Mouse (Mus musculus) effector memory CD4-positive, alpha-beta T cell, adult 5 months (primary cell): ENCODE measurements around the gene Skil. TPM values are rescaled to one million over a fixed set of nuclear protein-coding genes. Genes with fewer than 3 reads are reported as not detected.

ENCODE experiments used
- polyA plus RNA-seq: library from polyadenylated mRNA; unstranded; fragments of 100-300 nt; shearing (Covaris generic); gene quantifications from one replicate; pipeline ENCODE4 v1.2.1, GENCODE M21; 2017

Skil gene
- polyA plus RNA-seq = 219 TPM

DNA sequence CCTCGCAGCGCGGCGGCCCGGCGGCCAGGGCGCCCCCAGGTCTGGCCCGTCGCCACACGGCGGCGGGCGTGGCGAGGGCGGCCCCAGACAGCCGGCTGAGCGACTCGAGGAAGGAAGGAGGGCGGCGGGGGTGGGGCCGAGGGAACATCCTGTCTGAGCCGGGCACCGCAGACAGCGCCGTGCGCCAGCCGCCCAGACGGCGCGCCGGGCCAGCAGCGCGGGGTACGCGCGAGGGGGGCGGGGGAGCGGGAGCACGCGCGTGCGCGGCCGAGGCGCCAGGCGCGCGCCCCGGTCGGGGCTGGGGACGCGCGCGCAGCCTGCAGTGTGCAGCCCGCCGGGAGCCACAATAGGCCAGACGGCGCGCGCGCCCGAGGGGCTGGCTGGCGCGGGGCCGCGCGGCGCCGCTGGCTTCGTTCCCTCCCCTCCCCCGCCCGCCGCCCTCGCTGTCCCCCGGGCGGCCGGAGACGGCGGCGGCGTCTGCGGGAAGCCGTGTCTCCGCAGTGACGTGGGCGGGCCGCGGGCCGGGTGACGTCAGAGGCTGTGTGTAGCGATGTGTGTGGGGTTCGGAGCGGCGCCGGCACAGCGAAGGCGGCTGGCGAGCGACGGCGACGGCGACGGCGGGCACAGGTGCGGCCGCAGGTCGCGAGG lies at the start of gene Skil:
TSS of gene Skil (plus strand) at position 528 of the 648 bp plus-strand sequence.

DNA sequence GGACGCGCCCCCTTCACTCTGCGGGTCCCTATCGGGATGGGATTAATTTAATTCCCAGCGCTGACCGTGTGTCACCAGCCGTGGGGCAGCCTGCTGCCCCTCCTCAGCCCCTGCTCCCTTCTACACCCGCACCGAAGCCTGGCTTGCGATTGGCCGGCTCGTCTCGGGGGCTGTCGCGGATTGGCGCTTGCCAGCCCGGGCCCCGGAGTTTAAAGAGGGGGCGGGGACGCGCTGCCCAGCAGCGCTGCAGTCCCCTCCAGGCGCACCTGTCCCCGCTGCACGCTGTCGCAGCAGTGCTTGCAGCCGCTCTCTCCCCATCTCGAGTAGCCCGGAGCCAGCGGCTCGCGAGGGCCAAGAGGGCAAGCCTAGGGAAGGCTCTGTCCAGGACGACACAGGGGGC lies 54.8 kb downstream of the Skil start, which contains the start of gene Cldn11:
TSS of gene Cldn11 (plus strand) at position 215 of the 400 bp plus-strand sequence.

Other genes starting within 250 kb of the Skil start
- 2.7 TPM for gene Gpr160, start 239.1 kb upstream of the Skil start, polyA plus RNA-seq
- 33.3 TPM for gene Phc3, start 125.6 kb upstream of the Skil start, polyA plus RNA-seq
- gene Prkci, start 99.3 kb upstream of the Skil start, polyA plus RNA-seq = 11.4 TPM
- not detected for gene Cldn11, start 54.9 kb downstream of the Skil start, polyA plus RNA-seq
- not detected for gene Slc7a14, start 215.3 kb downstream of the Skil start, polyA plus RNA-seq